Mouse (Mus musculus) adrenal gland, postnatal 0 days (tissue): ENCODE measurements around the gene Psmd12. TPM values are rescaled to one million over a fixed set of nuclear protein-coding genes. Genes with fewer than 3 reads are reported as not detected.

Source experiments
- polyA plus RNA-seq: library from polyadenylated mRNA; unstranded; fragments of >200 nt; fragmentation: Nextera tagmentation; extraction: Ambion mirVana; gene quantifications from 2 replicates; pipeline ENCODE4 v1.2.1, GENCODE M21; 2015

Gene Psmd12
- polyA plus RNA-seq, result 105 and 148 TPM in 2 replicates

GRCm38 (mm10) chr11:107479053-107479861 lies at the start of gene Psmd12:
TSS of gene Psmd12 (plus strand) at chr11:107479484.

DNA sequence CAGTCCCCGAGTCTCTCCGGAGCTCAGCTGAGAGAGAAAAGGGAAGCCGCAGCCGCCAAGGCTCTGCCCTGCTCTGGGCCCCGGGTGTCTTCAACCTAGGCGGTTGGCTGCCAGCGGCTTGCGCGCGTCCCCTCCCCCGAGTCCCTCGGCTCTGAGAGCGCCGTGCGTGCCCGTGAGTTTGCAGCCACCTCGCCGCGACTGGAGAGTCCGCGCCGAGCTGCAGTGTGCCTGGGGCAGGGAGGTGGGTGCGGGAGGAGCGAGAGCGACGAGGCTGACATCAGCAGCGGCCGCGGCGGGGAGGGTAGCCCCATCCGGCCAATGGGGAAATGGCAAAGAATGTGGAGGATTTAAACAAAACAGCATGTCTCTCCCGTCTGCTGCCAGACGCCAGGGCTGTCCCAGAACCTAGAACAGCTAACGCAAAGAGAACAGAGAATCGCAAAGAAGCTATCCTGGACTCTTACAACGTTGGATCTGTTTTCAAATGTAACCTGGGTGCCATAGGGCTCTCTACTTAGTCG lies 8.7 kb upstream of the Psmd12 start, which contains the start of gene Pitpnc1:
Gene Pitpnc1 (minus strand): TSS at position 179 of the 521 bp plus-strand sequence.

DNA sequence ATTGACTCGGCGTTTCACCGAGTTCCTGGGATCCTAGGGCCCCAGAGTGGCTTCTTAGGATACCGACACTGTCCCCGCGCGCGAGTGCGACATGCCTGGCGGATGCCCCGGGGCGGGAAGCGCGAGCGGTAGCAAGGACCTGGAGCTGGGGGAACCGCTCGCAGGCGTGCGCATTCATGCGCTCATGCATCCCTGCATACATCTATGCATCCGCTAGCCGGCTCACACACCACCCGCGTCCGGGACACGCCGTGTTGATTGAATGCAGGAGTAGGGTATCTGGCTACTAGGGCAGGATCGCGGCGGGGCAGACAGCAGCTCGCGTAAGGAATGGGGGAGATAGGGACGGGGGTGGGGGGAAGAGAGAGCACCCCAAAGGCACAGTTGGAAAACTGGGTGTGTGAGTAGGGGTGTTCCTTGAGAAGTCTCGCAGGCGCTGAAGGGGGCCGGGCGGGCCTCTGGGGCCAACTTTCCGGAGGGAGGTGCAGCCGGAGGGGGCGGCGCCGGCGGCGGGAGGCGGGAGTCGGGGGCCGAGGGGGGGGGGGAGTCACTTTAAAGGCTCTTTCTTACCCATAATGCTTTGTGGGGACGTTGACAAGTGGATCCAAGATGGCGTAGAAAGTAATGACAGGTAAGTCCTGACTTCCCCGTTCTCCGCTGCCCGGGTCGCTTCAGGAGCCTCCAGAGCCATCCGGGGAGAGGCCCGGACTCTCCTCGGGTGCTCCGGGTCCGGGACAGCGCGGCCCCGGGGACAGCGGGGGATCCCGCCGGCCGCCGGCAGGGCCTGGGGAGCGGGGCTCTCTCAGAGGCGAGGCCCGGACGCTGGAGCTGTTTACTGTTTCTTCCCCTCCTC lies 68.3 kb downstream of the Psmd12 start, which contains the start of gene Helz:
Gene Helz (plus strand): TSS at position 580 of the 853 bp plus-strand sequence.

Other genes starting within 250 kb of the Psmd12 start
- gene Pitpnc1, start 8.8 kb upstream of the Psmd12 start, polyA plus RNA-seq, result 8.3 and 10.5 TPM in 2 replicates
- 7.3 and 9.0 TPM in 2 replicates for gene Helz, start 68.4 kb downstream of the Psmd12 start, polyA plus RNA-seq
- gene Cacng1, start 237.0 kb downstream of the Psmd12 start, polyA plus RNA-seq, result 1.1 and 3.3 TPM in 2 replicates